Mouse (Mus musculus) testis, adult 2 months (tissue): ENCODE data around the gene Zfp967.
"Not testable (repeated sequence)": the region's sequence is repeated elsewhere in the genome, so short reads cannot be mapped to it uniquely, and the experiment has no call there.

Source experiments
- CTCF ChIP-seq: fragments of 200-500 bp; IDR thresholded peaks from 2 replicates; pipeline ENCODE4 v1.5.1; 2012; ENCODE audit warnings: low read depth, mild to moderate bottlenecking, inconsistent platforms, low read length, moderate library complexity; ENCODE audit not compliant: control insufficient read depth, insufficient read depth, insufficient replicate concordance
- POLR2A ChIP-seq: fragments of 200-500 bp; IDR thresholded peaks from 2 replicates; pipeline ENCODE4 v1.6.1; 2012; ENCODE audit warnings: low read depth, mild to moderate bottlenecking, inconsistent platforms, low read length, moderate library complexity; ENCODE audit not compliant: control insufficient read depth

DNA sequence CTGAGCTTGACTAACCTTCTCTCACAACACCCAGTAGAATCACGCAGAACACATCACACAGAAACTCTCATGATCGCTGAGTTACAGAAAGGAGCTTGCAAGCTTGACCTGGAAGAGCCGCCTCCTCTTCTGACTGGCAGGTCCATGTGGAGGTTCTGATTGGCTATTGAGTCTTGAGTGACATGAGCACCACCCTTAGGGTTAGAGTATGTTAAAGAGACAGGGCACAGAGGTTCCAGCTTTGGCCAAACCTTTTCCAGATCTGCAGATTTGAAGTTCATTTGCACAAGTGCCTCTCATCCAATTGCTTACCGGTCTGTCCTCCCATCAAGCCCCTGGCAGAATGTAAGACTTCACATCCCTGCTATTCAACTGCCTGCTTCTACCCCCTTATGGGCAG lies 34.2 kb upstream of the Zfp967 start, which contains the start of gene Gm14434:
- TF ChIP-seq POLR2A, CTCF: not testable (repeated sequence)
